Mouse (Mus musculus) stomach, postnatal 0 days (tissue): ENCODE data around the gene Gnb1.

Experiments used
- CTCF ChIP-seq: IDR thresholded peaks from 2 replicates; pipeline ENCODE4 v1.5.1; 2016; ENCODE audit warnings: antibody characterized with exemption, low read depth, mild to moderate bottlenecking, moderate library complexity
- EP300 ChIP-seq: optimal IDR thresholded peaks from 2 replicates; pipeline ENCODE3; 2016; ENCODE audit warnings: antibody characterized with exemption

DNA sequence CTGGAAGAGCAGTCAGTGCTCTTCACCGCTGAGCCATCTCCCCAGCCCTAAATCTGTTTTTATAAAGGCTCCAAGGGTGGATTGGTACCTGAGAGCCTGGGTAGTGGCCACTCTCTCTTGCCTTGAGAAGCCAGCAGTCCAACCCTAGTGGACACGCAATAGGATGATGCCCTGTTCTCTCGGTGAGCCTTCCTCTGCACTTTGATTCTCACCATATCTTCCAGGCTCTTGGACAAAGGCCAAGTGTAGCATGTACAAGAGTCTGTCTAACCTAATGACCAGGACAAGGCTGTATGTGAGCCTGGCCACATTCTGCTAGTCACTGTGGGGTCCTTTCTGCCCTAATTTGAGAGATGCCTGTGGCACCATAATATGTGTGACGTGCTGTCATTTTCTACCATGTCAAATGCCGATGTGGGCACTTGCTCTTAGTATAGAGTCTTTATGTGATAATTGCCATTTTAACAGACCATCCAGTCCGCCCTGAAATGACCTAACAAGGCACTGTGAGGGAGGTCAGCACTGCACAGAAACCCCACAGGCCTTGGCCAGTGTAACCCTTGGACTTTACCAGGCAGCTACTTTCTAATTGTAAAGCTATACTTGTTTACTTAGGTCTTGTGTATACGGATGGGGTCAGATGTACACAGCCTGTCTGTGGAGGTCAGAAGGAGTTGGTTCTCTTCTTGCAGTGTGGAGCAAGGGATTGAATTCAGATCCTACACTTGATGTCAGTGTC is 77.6 kb downstream of the Gnb1 start:
- no peak for TF ChIP-seq CTCF
- no peak for TF ChIP-seq EP300
